Mouse (Mus musculus) adipocyte (in vitro differentiated cells): ENCODE results near the gene Chrne.
"Not testable (repeated sequence)": the region's sequence is repeated elsewhere in the genome, so short reads cannot be mapped to it uniquely, and the experiment has no call there.

Experiments
- DNase-seq: peaks from one replicate; pipeline ENCODE4 v3.0.0-alpha.2; 2016; ENCODE audit warnings: low spot score

Chrne gene

GRCm38 (mm10) chr11:70585457-70585856 is 33.6 kb downstream of the Chrne start:
- peak; percentile 76 for DNase-seq

- no peak for DNase-seq
Measured at GRCm38 (mm10) chr11:70583775-70584174, 35.2 kb downstream of the Chrne start.

GRCm38 (mm10) chr11:70583022-70583714 is 35.8 kb downstream of the Chrne start:
- DNase-seq, result no peak

DNA sequence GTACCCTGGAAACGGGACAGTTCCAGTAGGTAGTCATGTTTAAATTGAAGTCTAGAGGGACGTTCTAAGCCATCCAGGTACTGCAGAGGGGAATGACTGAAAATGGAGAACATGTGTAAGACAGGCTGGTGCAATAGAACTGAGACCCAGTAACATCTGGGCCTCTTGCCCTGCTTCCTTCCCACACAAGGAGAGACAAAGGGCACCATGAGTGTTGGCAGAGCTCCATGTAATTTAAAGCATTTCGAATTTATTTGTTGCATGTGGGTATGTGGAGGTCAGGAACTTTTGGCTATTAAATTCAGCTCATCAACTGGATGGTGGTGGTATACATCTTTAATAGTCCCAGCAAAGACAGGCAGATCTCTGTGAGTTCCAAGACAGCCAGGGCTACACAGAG is 36.8 kb downstream of the Chrne start:
- DNase-seq, result peak; percentile 63

- no peak for DNase-seq
Measured at GRCm38 (mm10) chr11:70580921-70581320, 38.1 kb downstream of the Chrne start.

- peak; percentile 19 for DNase-seq
Measured at GRCm38 (mm10) chr11:70580358-70580720, 38.7 kb downstream of the Chrne start.

- DNase-seq, result no peak
Measured at GRCm38 (mm10) chr11:70579710-70580357, 39.2 kb downstream of the Chrne start.

DNA sequence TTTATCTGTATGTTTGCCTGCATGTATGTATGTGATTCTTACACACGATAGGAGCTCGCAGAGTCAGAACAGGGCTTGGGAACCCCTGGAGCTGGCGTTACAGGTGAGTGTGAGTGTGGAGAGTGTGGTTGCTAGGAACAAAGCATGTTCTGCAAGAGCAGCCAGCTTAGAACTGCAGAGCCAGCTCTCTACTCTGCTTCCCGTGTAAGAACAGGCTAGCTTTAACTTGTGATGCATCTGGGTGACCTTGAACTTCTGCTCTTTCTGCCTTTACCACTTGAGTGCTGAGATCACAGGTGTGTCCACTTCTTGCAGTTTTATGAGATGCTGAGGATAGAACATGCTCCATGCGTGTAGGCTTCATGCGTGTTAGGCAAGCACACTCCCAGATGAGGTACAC is 40.1 kb downstream of the Chrne start:
- no peak for DNase-seq

GRCm38 (mm10) chr11:70577201-70577600 is 41.8 kb downstream of the Chrne start:
- DNase-seq, result no peak

- no peak for DNase-seq
Measured at GRCm38 (mm10) chr11:70573872-70574271, 45.1 kb downstream of the Chrne start.

DNA sequence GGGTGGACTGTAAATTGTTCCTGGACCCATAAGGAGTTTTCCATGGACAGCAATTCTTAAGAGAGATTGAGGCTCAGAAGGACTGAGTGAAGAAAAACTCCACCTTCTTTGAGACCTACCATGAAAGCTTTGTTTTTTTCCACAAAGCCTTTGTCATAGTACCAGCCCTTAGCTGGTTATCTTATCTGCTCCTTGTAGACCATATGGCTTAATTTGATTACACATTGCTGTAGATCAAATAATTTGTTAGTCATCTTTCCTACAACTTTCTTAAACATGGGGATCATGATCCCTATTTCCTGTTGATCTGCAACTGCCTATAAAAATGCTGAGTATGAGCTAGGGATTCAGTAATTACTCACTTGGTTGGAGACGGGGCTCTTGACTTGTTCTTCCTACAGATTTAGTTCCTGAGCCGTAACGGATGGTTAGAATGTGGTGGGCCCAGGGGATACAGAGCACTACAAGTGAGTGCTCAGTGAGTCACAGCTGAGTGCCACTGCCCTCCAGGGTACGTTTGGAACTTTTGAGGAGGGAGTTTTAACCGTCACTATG is 46.6 kb downstream of the Chrne start:
- DNase-seq, result no peak

- no peak for DNase-seq
Measured at GRCm38 (mm10) chr11:70571641-70572040, 47.4 kb downstream of the Chrne start.

GRCm38 (mm10) chr11:70570614-70571013 is 48.4 kb downstream of the Chrne start:
- DNase-seq, result not testable (repeated sequence)

DNA sequence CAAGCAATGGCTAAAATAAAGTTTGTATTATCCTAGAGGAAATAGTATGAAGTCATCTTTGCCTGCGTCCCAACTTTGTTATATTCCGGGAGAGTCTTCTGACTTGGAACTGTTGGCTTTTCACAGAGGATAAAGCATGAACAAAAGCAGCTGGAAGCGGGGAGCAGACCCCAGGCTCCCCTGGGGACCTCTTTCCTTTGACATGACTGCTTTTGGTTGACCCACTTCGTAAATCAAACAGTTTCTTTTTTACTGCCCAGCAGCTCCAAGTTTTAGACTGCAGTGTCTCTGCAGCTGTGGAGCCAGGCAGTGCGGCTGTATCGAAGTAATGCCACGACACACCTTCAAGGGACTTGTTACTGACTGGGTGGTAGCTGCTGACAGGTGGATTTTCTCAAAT is 52.4 kb downstream of the Chrne start:
- DNase-seq, result no peak
